Mouse (Mus musculus) G1E-ER4 (cell line): ENCODE data around the gene Nip7. TPM values are rescaled to one million over a fixed set of nuclear protein-coding genes. Genes with fewer than 3 reads are reported as not detected.

Source experiments
- GATA1 ChIP-seq: IDR thresholded peaks from one replicate; pipeline ENCODE4 v1.8.0; 2012; ENCODE audit warnings: low read length, inconsistent platforms
- polyA plus RNA-seq: library from polyadenylated mRNA; stranded (reverse); fragments of >175 nt; gene quantifications from 2 replicates; pipeline ENCODE4 v1.2.3, GENCODE M21; 2012

Gene Nip7
- 9.9 and 11.2 TPM in 2 replicates for polyA plus RNA-seq

DNA sequence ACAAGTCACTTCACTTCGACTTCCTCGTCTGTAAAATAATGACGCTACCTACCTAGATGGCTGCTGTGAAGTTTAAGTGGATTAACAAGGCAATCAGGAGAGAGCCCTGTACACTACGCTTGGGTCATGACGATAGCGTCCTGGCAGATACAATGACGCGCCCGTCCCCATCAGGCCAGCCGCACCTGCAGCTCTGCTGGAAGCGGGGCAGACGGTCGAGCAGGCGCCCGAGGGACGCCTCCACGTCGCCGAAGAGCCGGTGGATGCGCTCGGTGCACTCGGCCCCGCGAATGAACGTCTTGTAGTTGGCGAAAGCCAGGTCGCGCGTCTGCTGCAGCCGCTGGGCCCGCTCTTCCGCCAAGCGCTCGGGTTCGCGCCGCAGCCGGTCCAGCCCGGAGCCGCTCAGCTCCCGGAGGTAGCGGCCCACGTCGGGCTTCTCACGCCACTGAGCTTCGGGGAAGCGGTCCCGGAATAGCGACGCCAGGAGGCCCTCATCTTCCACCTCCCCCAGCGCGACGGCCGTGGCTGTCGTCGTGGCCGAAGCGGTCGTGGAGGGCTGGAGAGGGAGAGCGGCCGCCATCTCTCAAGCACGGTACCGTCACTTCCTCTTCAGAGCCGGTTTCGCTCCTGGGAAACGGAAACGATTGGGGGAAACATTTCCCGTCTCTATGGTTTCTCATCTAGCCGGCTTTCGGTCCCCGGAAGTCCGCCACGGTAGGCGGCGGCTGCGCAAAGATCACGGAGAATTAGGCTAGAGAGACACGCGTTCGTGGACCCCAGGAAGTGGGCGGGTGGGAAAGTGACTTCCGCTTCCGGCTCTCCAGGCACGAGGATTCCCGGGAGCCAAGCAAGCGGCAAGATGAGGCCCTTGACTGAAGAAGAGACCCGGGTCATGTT, at the start of gene Nip7, which contains the start of gene Cog8:
Nip7 (plus strand) TSS at position 802 of the 897 bp plus-strand sequence.
Cog8 (minus strand) TSS at position 614 of the 897 bp plus-strand sequence.
- no peak for TF ChIP-seq GATA1

DNA sequence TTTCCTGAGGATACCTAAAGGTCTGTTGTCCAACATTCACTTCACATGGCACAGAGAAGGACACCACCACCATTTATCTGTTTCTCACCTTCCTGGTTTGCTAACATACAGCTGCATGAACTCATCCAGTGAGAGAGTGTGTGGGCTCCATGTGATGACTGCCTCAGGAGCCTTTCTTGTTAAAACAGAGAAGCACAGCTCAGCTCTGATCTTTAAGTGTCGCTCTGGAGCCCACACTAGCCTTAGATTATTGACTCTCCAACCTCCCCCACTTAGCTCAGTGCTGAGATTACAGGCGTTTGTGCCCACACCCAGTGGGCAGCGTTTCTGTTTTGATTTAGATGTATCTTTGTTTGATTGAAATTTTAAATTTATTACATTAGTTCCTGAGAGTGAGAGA, 48.9 kb upstream of the Nip7 start:
- TF ChIP-seq GATA1: no peak

DNA sequence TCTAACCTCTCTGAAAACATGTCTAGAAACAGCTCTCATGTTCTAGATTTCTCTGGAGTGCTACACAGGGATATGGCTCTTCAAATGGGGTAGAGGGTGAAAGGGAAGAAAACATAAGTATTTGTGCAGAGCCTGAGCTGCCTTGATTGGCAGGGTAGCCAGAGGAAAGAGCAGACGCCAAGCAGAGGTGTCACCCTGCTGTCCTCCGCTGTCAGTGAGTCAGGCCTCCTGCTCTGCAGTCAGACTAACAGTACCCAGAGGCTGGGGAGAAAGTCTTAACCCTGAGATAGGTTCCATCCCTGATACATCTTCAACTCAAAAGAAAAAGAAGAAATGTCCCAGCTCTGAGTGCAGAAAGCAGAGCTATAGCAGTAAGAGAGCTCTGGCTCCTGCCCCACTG, 44.0 kb upstream of the Nip7 start:
- TF ChIP-seq GATA1: no peak

DNA sequence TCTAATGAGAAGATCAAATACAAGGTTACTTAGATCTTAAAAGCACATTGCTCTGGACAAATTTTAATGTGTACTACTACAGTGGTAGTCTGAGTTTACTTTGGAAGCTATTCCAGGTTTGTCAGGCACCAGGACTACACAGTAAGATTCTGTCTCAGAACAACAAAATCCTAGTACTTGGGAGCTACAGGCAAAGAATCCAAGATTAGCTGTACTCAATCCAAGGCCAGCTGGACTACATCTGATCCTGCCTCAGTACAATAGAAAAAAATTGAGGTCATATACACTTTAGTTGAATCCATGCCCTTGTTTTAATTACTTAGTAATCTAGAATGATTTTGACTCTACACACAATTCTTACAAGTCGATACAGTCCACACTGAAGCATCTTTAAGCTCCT, 41.8 kb upstream of the Nip7 start:
- TF ChIP-seq GATA1: no peak

DNA sequence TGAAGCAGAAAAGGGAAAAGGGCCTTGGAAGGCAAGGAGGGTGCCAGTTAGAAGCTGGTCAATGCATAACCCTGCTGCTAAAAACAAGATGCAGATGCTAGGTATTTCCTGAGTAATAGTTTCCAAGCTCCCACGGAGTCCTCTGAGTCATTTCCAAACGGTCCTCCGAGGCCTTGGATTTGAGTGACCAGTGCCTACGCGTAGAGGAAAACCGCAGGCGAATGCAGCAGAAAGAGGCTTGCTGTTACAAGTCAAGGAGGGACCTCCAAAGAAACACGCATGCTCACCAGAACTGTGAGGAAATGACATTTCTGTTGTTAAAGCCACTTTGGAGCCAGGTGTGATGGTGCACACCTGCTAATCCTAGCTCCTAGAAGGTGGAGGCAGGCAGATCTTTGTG, 33.2 kb upstream of the Nip7 start:
- no peak for TF ChIP-seq GATA1

DNA sequence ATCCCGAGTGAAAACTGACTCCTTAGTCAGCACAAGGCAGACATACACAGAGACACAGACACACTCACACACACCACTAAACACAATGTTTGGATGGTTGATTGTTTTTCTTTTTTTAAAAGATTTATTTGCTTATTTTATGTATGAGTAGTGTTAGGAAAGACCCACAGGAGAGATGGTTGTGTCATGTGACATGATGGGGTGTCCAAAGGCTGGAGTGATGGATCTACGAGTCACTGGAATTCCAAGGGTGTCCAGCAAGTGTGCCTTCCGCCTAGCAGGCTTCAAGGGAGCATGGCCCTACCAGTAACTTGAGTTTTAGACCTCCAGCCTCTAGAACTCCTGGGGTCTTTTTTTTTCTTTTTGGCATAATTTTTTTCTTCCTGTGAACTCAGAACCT, 27.4 kb upstream of the Nip7 start:
- TF ChIP-seq GATA1: no peak

DNA sequence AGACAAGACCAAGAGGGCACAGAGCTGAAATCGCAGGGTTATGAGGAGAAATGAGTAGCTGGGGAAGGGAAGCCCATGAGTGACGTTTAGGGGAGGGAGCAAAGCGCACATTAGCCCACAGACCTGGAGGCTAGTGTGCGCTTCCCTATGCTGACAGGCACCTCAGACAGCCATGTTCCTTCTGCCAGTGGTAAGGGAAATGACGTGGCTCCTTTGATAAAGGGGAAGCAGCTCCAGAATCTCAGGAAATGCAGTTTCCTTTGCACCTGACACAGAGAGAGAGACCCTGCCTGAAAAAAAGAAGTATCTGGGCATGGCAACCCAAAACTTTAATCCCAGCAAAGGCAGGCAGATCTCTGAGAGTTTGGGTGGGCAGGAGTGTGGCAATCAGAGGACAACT, 26.6 kb upstream of the Nip7 start:
- TF ChIP-seq GATA1: no peak

DNA sequence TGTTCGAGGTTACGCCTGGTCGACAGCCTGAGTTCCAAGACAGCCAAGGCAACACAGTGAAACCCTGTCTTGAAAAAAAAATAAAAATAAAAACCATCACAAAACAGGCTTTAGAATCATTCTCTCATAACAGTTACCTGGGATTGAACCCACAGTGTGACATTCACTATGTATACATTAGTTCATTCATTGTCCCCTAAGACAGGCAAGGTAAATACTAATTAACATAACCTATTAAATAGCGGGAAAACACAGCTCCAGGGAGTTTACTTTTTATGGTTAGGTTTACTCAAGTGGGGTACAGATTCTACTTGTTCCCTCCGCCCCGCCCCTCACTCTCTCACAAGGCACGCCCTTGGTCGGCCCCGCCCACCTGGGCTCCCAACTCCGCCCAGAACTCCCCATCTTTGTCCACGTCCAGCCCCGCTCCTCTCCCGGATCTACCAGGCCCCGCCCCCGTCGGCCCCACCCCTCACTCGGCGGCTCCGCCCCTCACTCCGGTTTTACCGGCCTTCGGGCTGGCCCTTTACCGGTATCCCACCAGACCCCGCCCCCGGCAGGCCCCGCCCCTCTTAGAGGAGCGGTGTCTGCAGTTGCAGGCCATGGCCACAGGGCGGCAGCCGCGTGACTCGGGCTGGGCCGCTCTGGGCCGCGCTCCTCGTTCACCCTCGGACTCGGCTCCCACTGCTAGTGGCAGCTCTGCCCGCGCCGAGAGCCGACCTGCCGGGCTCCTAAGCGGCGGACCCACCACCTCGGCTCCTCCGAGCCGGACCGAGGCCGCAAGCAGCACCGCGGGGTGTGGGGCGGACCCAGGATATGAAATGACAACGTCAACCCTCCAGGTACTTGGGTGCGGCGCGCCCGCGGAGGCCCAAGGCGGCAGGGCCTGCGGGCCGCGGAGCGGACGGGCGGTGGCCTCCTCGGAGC, 25.8 kb upstream of the Nip7 start, which contains the start of gene Vps4a:
Vps4a (plus strand) TSS at position 573 of the 927 bp plus-strand sequence.
- no peak for TF ChIP-seq GATA1

DNA sequence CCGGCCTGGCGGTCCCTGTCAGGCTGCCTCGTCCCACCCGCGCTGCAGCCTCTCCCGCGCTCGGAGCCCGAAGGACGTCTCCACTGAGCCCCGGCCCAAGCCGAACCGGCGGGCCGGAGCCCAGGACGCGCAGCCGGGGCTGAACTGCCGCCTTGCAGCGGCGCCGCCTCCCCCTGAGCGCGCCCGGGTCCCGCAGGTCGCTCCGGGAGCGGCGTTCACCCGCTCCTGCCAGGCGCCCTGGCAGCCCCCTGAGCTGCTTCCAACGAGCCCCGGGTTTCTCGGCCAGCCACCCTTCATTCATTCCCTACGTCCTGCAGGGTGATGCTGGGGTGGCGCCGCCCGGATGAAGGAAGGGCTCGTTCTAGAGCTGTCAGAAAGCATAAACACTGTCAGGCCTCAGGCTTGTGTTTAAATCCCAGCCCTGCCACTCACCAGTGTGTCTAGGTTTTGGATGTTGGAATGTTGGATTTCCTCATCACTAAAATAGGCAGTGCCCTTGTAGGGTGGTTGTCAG, 25.0 kb upstream of the Nip7 start:
- TF ChIP-seq GATA1: no peak

DNA sequence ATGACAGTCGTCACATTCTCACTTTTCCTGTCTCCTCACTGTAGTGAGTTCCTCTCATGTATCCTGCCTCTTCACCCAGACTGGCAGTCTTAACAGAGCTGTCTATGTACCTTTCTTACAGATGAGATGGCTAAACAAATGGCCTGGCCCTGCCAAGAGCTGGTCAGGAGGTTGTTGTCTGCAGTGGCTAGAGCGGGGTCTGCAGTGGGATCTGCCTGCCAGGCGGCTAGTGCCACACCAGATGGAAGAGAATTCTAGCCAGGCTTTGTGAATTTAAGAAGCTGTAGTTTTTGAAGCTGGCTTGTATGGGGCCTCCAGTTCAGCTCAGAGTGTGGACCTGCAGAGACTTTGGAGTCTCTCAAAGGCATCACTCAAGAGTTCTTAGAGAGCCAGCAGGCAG, 21.0 kb upstream of the Nip7 start:
- TF ChIP-seq GATA1: no peak

DNA sequence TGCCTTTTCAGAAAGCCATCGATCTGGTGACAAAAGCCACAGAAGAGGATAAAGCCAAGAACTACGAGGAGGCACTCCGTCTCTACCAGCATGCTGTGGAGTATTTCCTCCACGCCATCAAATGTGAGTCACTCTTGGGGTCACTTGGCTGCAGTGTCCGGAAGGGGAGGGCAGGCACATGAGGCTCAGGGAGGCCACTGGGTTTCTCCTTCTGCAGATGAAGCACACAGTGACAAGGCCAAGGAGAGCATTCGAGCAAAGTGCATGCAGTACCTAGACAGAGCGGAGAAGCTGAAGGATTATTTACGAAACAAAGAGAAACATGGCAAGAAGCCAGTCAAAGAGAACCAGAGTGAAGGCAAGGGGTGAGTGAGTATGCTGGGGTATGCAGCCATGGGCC, 20.1 kb upstream of the Nip7 start:
- no peak for TF ChIP-seq GATA1

DNA sequence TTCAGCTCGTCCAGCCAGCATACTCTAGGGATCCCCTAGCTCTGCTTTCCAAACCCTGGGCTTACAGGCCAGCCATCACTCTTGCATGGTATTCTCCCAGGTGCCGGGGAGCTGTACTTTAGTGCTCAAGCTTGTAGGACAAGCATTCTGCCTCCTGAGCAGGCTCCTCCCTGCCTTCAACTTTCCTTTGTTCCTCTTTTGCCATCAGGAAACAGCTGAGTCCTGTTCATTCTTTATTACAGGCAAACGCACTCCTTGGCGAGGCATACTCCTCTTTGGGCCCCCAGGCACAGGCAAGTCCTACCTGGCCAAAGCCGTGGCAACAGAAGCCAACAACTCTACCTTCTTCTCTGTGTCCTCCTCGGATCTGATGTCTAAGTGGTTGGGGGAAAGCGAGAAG, 16.0 kb upstream of the Nip7 start:
- no peak for TF ChIP-seq GATA1

DNA sequence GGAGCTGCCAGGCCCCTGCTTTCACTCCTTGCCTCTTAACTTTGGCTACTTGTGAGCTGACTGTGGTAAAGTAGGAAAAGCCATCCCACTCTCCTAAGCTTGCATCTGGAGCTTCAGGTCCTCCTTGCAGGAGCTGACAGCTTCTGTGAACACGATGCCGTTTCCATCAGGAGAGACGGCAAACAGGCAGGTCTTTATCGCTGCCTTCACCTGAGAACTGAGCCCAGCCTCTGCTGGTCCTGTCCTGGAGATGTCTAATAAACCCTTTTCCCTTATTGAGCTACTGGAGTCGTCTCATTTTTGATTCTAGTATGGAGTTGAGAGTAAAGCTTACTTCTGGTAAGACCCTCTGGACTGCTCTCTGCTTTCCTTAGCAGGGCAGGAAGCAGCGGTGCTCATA, 11.2 kb upstream of the Nip7 start:
- no peak for TF ChIP-seq GATA1

DNA sequence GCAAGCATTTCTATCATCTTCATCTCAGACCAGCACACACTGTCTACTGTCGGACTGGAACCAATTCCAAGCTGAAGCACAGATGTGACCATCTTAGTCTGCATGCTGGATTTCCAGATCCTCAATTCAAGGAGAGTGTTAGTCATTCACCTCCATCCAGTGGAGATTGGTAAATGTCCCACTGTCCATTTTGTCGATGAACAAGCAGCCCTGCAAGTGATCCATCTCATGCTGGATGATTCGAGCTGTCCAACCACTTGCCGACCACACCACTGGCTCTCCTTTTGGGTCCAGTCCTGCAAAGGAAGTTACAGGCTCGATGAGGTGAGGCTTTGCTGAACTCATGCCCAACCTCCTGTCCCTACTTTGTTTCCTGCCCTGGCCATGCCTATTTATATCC, 9.7 kb upstream of the Nip7 start:
- TF ChIP-seq GATA1: no peak

DNA sequence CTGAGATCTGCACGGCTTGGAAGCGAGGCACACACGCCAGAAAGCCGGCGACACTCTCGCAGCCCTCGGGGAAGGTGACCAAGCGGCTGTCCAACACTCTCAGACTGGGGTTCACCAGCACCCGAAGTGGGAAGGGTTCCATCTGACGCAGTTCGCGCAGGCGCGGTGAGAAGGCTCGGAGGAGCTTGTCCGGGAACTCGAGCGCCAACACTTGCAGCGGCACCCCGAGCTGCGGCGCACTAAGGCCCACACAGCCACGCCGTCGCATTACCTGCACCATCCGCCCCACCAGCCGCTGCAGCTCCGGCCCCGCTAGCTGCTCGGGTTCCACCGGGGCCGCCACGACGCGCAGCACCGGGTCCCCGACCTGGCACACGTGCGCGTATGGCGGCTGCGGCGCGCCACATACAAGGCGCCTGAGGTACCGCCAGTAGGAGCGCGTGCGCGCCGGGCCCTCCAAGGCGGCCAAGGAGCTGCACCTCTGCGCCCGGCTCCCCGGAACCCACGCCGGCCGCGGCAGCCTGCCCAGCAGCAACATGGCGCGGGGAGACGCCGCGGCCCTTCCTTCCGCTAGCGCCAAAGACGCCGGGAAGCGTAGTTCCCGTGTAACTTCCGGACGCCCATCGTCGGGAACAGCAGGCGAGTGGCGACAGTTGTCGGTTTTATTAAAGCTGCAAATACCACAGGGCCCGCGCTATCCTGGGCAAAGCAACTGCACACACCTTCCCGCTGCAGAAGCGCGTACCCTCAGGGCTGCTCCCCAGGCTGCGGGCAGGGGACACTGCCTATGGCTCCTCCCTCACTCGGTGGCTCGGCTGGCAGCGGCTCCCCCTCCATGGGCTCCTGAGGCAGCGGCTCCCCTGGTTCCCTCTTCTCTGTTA, 8.4 kb upstream of the Nip7 start, which contains the start of gene Pdf:
Pdf (minus strand) TSS at position 554 of the 881 bp plus-strand sequence.
- no peak for TF ChIP-seq GATA1
